Mouse (Mus musculus) E14TG2a.4 (cell line): ENCODE measurements around the gene Slc39a7.

Experiments used
- H3K27me3 ChIP-seq: 2 replicates; pipeline ENCODE4 v1.6.1; 2014; ENCODE audit warnings: low read length, control low read depth; ENCODE audit not compliant: insufficient read depth
- H3K36me3 ChIP-seq: 2 replicates; pipeline ENCODE4 v1.6.1; 2014; ENCODE audit warnings: low read length, control low read depth; ENCODE audit not compliant: insufficient read depth
- H3K4me1 ChIP-seq: replicated peaks from 2 replicates; pipeline ENCODE4 v1.6.1; 2014; ENCODE audit warnings: low read depth, low read length, control low read depth
- H3K4me3 ChIP-seq: replicated peaks from 2 replicates; pipeline ENCODE4 v1.5.1; 2014; ENCODE audit warnings: mild to moderate bottlenecking, low read length
- H3K9me3 ChIP-seq: 2 replicates; pipeline ENCODE4 v1.6.1; 2014; ENCODE audit warnings: low read length, control low read depth
- CTCF ChIP-seq: conservative IDR thresholded peaks from 2 replicates; pipeline ENCODE4 v1.5.1; 2014; ENCODE audit warnings: low read length
- NANOG ChIP-seq: IDR thresholded peaks from 2 replicates; pipeline ENCODE4 v1.6.1; 2014; ENCODE audit warnings: borderline replicate concordance, low read length, mixed read lengths
- POU5F1 ChIP-seq: IDR thresholded peaks from 2 replicates; pipeline ENCODE4 v1.6.1; 2014; ENCODE audit warnings: low read length, borderline replicate concordance

Gene Slc39a7

GRCm38 (mm10) chr17:34031465-34032173 lies at the start of gene Slc39a7, which contains the start of gene Rxrb:
Gene Slc39a7 (minus strand): TSS chr17:34031682.
Gene Rxrb (plus strand): TSS chr17:34031812.
- Histone ChIP-seq H3K4me3 (peak within 1 kb of the TSS; percentile 99), H3K4me1 (peaks cover 72% of the 10 kb centered on the region), H3K9me3 (no peaks in the 10 kb centered on the region), H3K27me3 (peaks cover 3% of the 10 kb centered on the region; the same call in 1 of the 2 replicates), H3K36me3 (peaks cover 66% of the 10 kb centered on the region)
- TF ChIP-seq POU5F1 (no peak), NANOG (no peak), CTCF (no peak)

- Histone ChIP-seq H3K4me1 (peaks cover 55% of the 10 kb centered on the region), H3K27me3 (peaks cover 26% of the 10 kb centered on the region), H3K36me3 (no peaks in the 10 kb centered on the region), H3K4me3 (no peak overlapping the region), H3K9me3 (no peaks in the 10 kb centered on the region)
- TF ChIP-seq POU5F1 (no peak), CTCF (no peak), NANOG (no peak)
These were observed 48.1 kb upstream of the Slc39a7 start for GRCm38 (mm10) chr17:34079621-34080020.

GRCm38 (mm10) chr17:34079002-34079401 lies 47.5 kb upstream of the Slc39a7 start:
- Histone ChIP-seq H3K4me3 (no peak overlapping the region), H3K4me1 (peaks cover 49% of the 10 kb centered on the region), H3K9me3 (no peaks in the 10 kb centered on the region), H3K36me3 (no peaks in the 10 kb centered on the region), H3K27me3 (peaks cover 26% of the 10 kb centered on the region)
- TF ChIP-seq CTCF (no peak), NANOG (no peak), POU5F1 (no peak)

GRCm38 (mm10) chr17:34078148-34078547 lies 46.7 kb upstream of the Slc39a7 start:
- no peak for TF ChIP-seq POU5F1
- TF ChIP-seq CTCF = no peak
- TF ChIP-seq NANOG = no peak
- H3K36me3 ChIP-seq = no peaks in the 10 kb centered on the region
- H3K4me3 ChIP-seq = no peak overlapping the region
- H3K27me3 ChIP-seq = peaks cover 33% of the 10 kb centered on the region
- peaks cover 43% of the 10 kb centered on the region for H3K4me1 ChIP-seq
- H3K9me3 ChIP-seq = no peaks in the 10 kb centered on the region

GRCm38 (mm10) chr17:34077549-34077948 lies 46.1 kb upstream of the Slc39a7 start:
- Histone ChIP-seq H3K27me3 (peaks cover 33% of the 10 kb centered on the region), H3K9me3 (no peaks in the 10 kb centered on the region), H3K4me1 (peaks cover 37% of the 10 kb centered on the region), H3K36me3 (no peaks in the 10 kb centered on the region), H3K4me3 (no peak overlapping the region)
- TF ChIP-seq NANOG (no peak), CTCF (peak; percentile 83), POU5F1 (no peak)

GRCm38 (mm10) chr17:34075271-34075670 lies 43.8 kb upstream of the Slc39a7 start:
- Histone ChIP-seq H3K4me1 (peaks cover 31% of the 10 kb centered on the region), H3K9me3 (peaks cover 4% of the 10 kb centered on the region; the same call in 1 of the 2 replicates), H3K4me3 (no peak overlapping the region), H3K36me3 (no peaks in the 10 kb centered on the region), H3K27me3 (peaks cover 33% of the 10 kb centered on the region)
- TF ChIP-seq CTCF (peak; percentile 91), POU5F1 (no peak), NANOG (no peak)

- peaks cover 6% of the 10 kb centered on the region; the same call in 1 of the 2 replicates for H3K4me1 ChIP-seq
- no peak overlapping the region for H3K4me3 ChIP-seq
- H3K9me3 ChIP-seq = peaks cover 4% of the 10 kb centered on the region; the same call in 1 of the 2 replicates
- peaks cover 30% of the 10 kb centered on the region for H3K27me3 ChIP-seq
- no peak for TF ChIP-seq NANOG
- TF ChIP-seq POU5F1 = no peak
- no peak for TF ChIP-seq CTCF
- H3K36me3 ChIP-seq = no peaks in the 10 kb centered on the region
These were observed 40.6 kb upstream of the Slc39a7 start for GRCm38 (mm10) chr17:34072091-34072490.

- Histone ChIP-seq H3K4me1 (peaks cover 27% of the 10 kb centered on the region), H3K9me3 (peaks cover 4% of the 10 kb centered on the region; the same call in 1 of the 2 replicates), H3K4me3 (no peak overlapping the region), H3K27me3 (peaks cover 11% of the 10 kb centered on the region), H3K36me3 (no peaks in the 10 kb centered on the region)
- no peak for TF ChIP-seq CTCF
- TF ChIP-seq POU5F1 = no peak
- no peak for TF ChIP-seq NANOG
These were observed 37.4 kb upstream of the Slc39a7 start for GRCm38 (mm10) chr17:34068864-34069263.

- TF ChIP-seq POU5F1 (no peak), NANOG (no peak), CTCF (no peak)
- Histone ChIP-seq H3K4me3 (no peak overlapping the region), H3K36me3 (no peaks in the 10 kb centered on the region)
These were observed 25.7 kb upstream of the Slc39a7 start for GRCm38 (mm10) chr17:34057224-34057623.

More at GRCm38 (mm10) chr17:34057224-34057623, 25.7 kb upstream of the Slc39a7 start:
- H3K4me1 ChIP-seq = peaks cover 24% of the 10 kb centered on the region
- peaks cover 20% of the 10 kb centered on the region for H3K27me3 ChIP-seq
- no peaks in the 10 kb centered on the region for H3K9me3 ChIP-seq
